Mouse (Mus musculus): ENCODE measurements around the gene Camk2n1. TPM values are rescaled to one million over a fixed set of nuclear protein-coding genes. Genes with fewer than 3 reads are reported as not detected.
A peak's percentile ranks its signal among the peaks of the same experiment; 100 is the strongest.

Camk2n1 gene
- polyA plus RNA-seq, 1 experiment from 2014 or later: 6.1 TPM

DNA sequence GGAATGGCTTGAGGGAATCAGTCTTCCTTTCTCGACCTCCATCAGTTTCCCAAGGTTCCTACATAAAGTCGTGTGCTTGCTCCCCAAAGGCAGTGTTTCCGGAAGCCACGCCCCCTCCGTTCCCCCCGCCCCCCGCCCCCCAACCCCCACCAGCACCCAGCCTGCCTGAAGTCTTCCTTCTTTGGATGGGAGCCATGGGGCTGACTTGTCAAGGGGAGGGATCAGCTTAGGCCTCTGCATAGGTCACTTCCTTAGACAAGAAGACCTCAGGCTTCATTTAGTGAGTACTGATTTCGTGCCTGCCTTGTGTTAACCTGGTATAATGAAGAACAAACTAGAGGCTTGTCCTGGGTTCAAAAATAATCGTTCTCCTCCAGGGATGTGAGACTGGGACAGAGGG, 6.8 kb downstream of the Camk2n1 start:
- peaks cover 45% of the 10 kb centered on the region for H3K4me1 ChIP-seq (ENCODE audit: control insufficient read depth, insufficient read depth, low read length)
- H3K27me3 ChIP-seq (ENCODE audit: control insufficient read depth, insufficient read depth, low read length): peaks cover 2% of the 10 kb centered on the region; the same call in 1 of the 2 replicates
- no peak overlapping the region for H3K27ac ChIP-seq (ENCODE audit: low read depth, low read length)
- no peak overlapping the region for H3K4me2 ChIP-seq
- ATAC-seq (ENCODE audit: low FRiP score) (no peak), DNase-seq (ENCODE audit: low spot score, missing footprints) (no peak)
- WGBS: 33% methylated on average over 9 of the region's 9 CpGs
- no peaks in the 10 kb centered on the region for H3K36me3 ChIP-seq (ENCODE audit: control insufficient read depth, insufficient read depth, low read length)
- no peak overlapping the region for H3K9ac ChIP-seq (ENCODE audit: low read length)
- no peaks in the 10 kb centered on the region for H3K9me3 ChIP-seq (ENCODE audit: control insufficient read depth, low read length)
- no peak overlapping the region for H3K4me3 ChIP-seq (ENCODE audit: low read depth, low read length)

DNA sequence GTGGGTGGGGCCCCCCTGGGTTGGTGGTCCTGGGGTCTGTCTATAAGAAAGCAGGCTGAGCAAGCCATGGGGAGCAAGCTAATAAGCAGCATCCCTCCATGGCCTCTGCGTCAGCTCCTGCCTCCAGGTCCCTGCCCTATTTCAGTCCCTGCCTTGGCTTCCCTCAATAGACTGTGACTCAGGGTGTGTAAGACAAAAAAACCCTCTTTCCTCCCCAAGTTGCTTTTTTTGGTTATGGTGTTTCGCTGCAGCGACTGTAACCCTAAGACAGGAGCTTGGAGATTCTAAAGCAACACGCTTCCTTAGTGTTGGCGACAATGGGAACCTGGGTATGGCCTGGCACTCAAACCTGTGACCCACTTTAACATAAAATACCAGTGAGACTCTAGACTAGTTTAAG, 7.4 kb downstream of the Camk2n1 start:
- no peak overlapping the region for H3K9ac ChIP-seq (ENCODE audit: low read length)
- no peak overlapping the region for H3K27ac ChIP-seq (ENCODE audit: low read depth, low read length)
- no peaks in the 10 kb centered on the region for H3K9me3 ChIP-seq (ENCODE audit: control insufficient read depth, low read length)
- ATAC-seq (ENCODE audit: low FRiP score): no peak
- H3K4me2 ChIP-seq: no peak overlapping the region
- no peak overlapping the region for H3K4me3 ChIP-seq (ENCODE audit: low read depth, low read length)
- H3K27me3 ChIP-seq (ENCODE audit: control insufficient read depth, insufficient read depth, low read length): peaks cover 2% of the 10 kb centered on the region; the same call in 1 of the 2 replicates
- H3K36me3 ChIP-seq (ENCODE audit: control insufficient read depth, insufficient read depth, low read length): no peaks in the 10 kb centered on the region
- DNase-seq (ENCODE audit: low spot score, missing footprints): peak; percentile 35
- H3K4me1 ChIP-seq (ENCODE audit: control insufficient read depth, insufficient read depth, low read length): peaks cover 40% of the 10 kb centered on the region
- 97% methylated on average over 5 of the region's 5 CpGs for WGBS

DNA sequence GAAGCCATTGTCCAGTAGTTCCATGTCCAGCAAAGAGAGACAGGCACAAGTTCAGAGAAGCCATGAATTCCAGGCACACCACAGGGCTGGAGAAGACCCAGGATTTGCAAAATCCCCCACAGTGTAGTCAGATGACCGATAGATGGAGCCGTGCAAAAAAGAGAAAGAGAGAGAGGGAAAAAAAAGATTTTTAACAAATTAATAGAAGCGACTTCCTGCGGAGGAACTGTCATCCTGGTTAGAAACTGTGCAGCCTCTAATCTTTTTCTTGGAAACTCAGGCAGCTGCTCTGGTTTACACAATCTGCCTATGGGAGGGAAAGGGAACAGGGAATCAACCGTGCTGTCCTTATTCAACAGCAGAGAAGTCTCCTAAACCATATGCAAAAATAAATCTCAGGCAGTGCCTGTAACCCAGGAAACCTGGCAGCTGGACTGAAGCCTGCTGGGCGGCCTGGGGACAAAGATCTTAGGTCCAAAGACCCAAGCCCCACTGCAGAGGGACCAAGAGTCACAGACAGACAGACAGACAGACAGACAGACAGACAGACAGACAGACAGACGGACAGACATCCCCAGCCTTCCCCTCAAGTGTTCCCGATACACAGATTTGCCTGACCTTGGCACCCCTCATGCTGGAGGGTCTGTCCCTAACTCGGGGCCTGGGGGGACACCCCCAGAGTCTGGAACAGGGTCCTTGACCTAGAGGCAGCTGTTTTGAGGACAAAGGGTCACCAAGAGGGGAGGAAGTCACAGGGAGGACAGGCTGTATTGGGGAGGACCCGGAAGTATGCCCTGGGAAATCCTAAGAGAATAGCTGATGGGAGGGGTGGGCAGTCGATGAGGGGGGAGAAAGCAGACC, 9.1 kb downstream of the Camk2n1 start:
- H3K4me3 ChIP-seq (ENCODE audit: low read depth, low read length): no peak overlapping the region
- peaks cover 2% of the 10 kb centered on the region; the same call in 1 of the 2 replicates for H3K27me3 ChIP-seq (ENCODE audit: control insufficient read depth, insufficient read depth, low read length)
- peak overlapping the region; percentile 94 for H3K27ac ChIP-seq (ENCODE audit: low read depth, low read length)
- peaks cover 37% of the 10 kb centered on the region for H3K4me1 ChIP-seq (ENCODE audit: control insufficient read depth, insufficient read depth, low read length)
- H3K9ac ChIP-seq (ENCODE audit: low read length): peak overlapping the region; percentile 46; the same call in 1 of the 2 replicates
- no peaks in the 10 kb centered on the region for H3K36me3 ChIP-seq (ENCODE audit: control insufficient read depth, insufficient read depth, low read length)
- H3K9me3 ChIP-seq (ENCODE audit: control insufficient read depth, low read length): no peaks in the 10 kb centered on the region
- peak; percentile 92 for DNase-seq (ENCODE audit: low spot score, missing footprints)
- 4% methylated on average over 11 of the region's 11 CpGs for WGBS
- peak; percentile 54 for ATAC-seq (ENCODE audit: low FRiP score)
- H3K4me2 ChIP-seq: peak overlapping the region; percentile 32

DNA sequence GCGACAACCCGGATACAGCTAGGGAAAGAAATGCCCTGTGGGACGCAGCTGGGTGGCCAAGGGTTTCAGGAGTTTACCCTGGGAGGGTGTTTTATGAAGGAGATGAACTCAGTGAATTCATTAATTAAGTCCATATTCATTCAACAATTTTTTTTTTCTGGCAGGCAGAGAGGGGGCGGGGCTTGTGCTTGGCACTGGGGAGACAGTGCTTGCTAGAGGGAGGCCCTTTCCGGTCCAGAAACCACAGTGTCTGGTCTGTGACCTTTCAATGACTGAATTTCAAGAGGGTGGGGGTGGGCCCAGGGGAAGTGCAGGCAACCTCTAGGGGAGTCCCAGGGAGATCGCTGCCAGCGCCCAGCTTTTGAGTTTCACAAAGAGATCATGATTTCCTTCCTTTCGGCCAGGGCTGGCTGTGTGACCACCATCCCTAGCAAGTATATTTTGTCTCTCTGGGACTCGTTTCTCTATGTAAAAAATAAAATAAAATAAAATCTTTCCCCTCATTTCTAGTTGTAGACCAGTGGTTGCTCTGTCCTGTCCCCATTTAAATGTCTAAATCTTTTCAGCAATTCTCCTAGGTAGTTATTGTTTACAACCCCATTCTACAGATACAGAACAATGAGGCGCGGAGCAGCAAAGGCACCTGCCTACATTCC, 9.8 kb downstream of the Camk2n1 start:
- Histone ChIP-seq H3K36me3 (ENCODE audit: control insufficient read depth, insufficient read depth, low read length) (no peaks in the 10 kb centered on the region), H3K4me2 (peak overlapping the region; percentile 32), H3K4me3 (ENCODE audit: low read depth, low read length) (no peak overlapping the region), H3K27me3 (ENCODE audit: control insufficient read depth, insufficient read depth, low read length) (peaks cover 2% of the 10 kb centered on the region; the same call in 1 of the 2 replicates), H3K9ac (ENCODE audit: low read length) (peak overlapping the region; percentile 46; the same call in 1 of the 2 replicates), H3K4me1 (ENCODE audit: control insufficient read depth, insufficient read depth, low read length) (peaks cover 34% of the 10 kb centered on the region), H3K27ac (ENCODE audit: low read depth, low read length) (peak overlapping the region; percentile 94), H3K9me3 (ENCODE audit: control insufficient read depth, low read length) (no peaks in the 10 kb centered on the region)
- DNase-seq (ENCODE audit: low spot score, missing footprints): peak; percentile 94
- ATAC-seq (ENCODE audit: low FRiP score): peak; percentile 64; the same call in 1 of the 2 replicates
- WGBS: 5% methylated on average over 11 of the region's 11 CpGs

DNA sequence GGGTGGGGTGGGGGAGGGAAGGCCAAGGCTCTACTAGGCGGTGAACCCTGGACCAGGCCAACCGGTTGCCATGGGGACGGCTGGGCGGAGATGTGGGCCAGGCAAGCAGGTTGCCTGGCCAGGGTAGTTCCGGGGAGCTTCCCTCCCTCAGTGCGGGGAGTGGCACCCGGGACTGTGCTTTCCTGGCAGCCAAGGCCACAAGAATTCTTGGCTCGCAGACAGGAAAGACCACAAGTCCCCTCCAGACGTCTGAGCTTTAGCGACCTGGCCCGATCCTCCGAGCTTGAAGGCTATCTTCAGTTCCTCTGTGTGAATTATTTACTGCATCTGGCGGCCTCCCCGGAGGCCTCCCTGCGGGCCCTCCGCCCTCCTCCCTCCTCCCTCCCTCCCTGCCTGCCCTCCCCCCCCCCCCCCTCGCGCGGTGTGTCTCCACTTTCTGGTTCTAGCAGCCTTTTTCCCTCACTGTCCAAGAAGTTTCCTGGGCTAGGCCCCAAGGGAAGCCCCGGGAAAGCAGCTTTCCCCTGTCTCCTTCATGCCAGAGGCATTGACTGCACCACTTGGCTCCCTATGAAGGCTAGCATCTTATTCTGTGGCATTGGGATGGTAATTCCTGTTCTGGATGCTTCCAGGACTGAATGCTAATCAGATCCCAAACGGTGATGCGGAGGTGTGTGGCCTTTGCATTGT, 10.7 kb downstream of the Camk2n1 start:
- ATAC-seq (ENCODE audit: low FRiP score) (peak; percentile 77), DNase-seq (ENCODE audit: low spot score, missing footprints) (peak; percentile 97)
- H3K36me3 ChIP-seq (ENCODE audit: control insufficient read depth, insufficient read depth, low read length): no peaks in the 10 kb centered on the region
- no peaks in the 10 kb centered on the region for H3K9me3 ChIP-seq (ENCODE audit: control insufficient read depth, low read length)
- H3K4me3 ChIP-seq (ENCODE audit: low read depth, low read length): no peak overlapping the region
- peak overlapping the region; percentile 32 for H3K4me2 ChIP-seq
- peaks cover 31% of the 10 kb centered on the region for H3K4me1 ChIP-seq (ENCODE audit: control insufficient read depth, insufficient read depth, low read length)
- 0 out of 2 replicates have a peak overlapping the region, but pooled peaks have one; percentile 22 for H3K9ac ChIP-seq (ENCODE audit: low read length)
- 1% methylated on average over 19 of the region's 22 CpGs for WGBS
- peaks cover 2% of the 10 kb centered on the region; the same call in 1 of the 2 replicates for H3K27me3 ChIP-seq (ENCODE audit: control insufficient read depth, insufficient read depth, low read length)
- peak overlapping the region; percentile 94 for H3K27ac ChIP-seq (ENCODE audit: low read depth, low read length)

DNA sequence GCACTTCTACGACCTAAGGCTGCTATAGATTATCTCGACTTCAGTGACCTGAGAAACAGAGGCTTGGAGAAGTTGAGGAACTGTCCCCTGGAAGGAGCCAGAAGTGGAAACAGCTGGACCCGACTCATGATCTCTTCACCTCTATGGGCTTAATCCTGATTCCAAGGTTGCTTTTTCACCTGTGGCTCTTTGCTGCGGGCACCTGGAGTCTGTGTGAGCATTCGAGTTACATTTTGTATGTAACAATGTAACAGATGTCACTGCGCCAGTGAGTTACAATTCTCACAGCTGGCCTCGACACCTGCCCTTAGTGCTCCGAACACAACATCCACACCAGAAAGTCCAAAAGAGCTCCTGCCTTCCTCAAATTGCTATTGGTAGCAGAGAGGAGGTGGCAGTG, 11.3 kb downstream of the Camk2n1 start:
- Histone ChIP-seq H3K36me3 (ENCODE audit: control insufficient read depth, insufficient read depth, low read length) (no peaks in the 10 kb centered on the region), H3K9me3 (ENCODE audit: control insufficient read depth, low read length) (no peaks in the 10 kb centered on the region), H3K27me3 (ENCODE audit: control insufficient read depth, insufficient read depth, low read length) (peaks cover 2% of the 10 kb centered on the region; the same call in 1 of the 2 replicates), H3K4me2 (no peak overlapping the region), H3K4me3 (ENCODE audit: low read depth, low read length) (no peak overlapping the region), H3K4me1 (ENCODE audit: control insufficient read depth, insufficient read depth, low read length) (peaks cover 28% of the 10 kb centered on the region), H3K27ac (ENCODE audit: low read depth, low read length) (peak overlapping the region; percentile 94; the same call in 1 of the 2 replicates), H3K9ac (ENCODE audit: low read length) (0 out of 2 replicates have a peak overlapping the region, but pooled peaks have one; percentile 22)
- ATAC-seq (ENCODE audit: low FRiP score) (no peak), DNase-seq (ENCODE audit: low spot score, missing footprints) (peak; percentile 82)
- 32% methylated on average over 8 of the region's 8 CpGs for WGBS

DNA sequence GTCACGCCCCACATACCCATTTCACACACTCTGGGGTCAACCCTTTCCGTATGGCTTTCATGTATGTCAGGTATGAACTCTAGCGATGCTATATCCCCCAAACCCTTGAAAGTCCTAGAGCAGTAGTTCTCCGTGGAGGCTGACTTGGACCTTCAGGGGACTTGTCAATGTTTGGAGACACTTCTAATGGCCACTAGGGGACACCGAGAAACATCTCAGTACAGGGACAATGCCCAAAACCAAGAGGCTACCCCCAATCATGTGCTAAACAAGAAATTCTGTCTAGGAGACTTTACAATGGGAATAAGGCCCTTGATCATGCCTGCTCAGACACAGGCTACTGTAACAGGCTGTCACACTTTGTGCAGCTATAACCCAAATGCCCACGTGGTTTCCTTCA, 12.6 kb downstream of the Camk2n1 start:
- ATAC-seq (ENCODE audit: low FRiP score): no peak
- peak; percentile 49 for DNase-seq (ENCODE audit: low spot score, missing footprints)
- H3K36me3 ChIP-seq (ENCODE audit: control insufficient read depth, insufficient read depth, low read length): no peaks in the 10 kb centered on the region
- no peak overlapping the region for H3K4me3 ChIP-seq (ENCODE audit: low read depth, low read length)
- H3K9ac ChIP-seq (ENCODE audit: low read length): no peak overlapping the region
- peaks cover 28% of the 10 kb centered on the region for H3K4me1 ChIP-seq (ENCODE audit: control insufficient read depth, insufficient read depth, low read length)
- H3K27me3 ChIP-seq (ENCODE audit: control insufficient read depth, insufficient read depth, low read length): peaks cover 2% of the 10 kb centered on the region; the same call in 1 of the 2 replicates
- H3K9me3 ChIP-seq (ENCODE audit: control insufficient read depth, low read length): no peaks in the 10 kb centered on the region
- H3K27ac ChIP-seq (ENCODE audit: low read depth, low read length): no peak overlapping the region
- 69% methylated on average over 6 of the region's 6 CpGs for WGBS
- H3K4me2 ChIP-seq: no peak overlapping the region

DNA sequence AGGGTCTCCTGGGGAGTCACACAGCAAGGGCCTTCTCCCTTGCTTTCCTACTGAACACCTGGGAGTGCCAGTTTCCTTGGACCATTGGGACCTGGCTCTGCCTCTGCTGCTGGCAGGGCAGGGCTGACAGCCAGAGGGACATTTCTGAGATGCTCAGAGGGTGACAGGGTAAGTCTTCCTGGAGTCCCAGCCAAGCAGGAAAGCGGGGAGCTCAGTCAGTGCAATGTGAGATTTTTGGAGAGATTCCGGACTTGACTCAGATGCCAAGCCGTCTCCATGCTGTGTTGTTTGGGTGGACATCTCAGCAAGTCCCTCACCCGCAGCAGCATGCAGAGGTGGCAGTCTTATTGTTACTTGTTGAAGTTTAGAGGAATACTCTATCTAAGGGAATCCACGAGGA, 13.3 kb downstream of the Camk2n1 start:
- Histone ChIP-seq H3K4me2 (no peak overlapping the region), H3K27me3 (ENCODE audit: control insufficient read depth, insufficient read depth, low read length) (peaks cover 2% of the 10 kb centered on the region; the same call in 1 of the 2 replicates), H3K9ac (ENCODE audit: low read length) (no peak overlapping the region), H3K9me3 (ENCODE audit: control insufficient read depth, low read length) (no peaks in the 10 kb centered on the region), H3K4me3 (ENCODE audit: low read depth, low read length) (no peak overlapping the region), H3K4me1 (ENCODE audit: control insufficient read depth, insufficient read depth, low read length) (peaks cover 28% of the 10 kb centered on the region), H3K36me3 (ENCODE audit: control insufficient read depth, insufficient read depth, low read length) (no peaks in the 10 kb centered on the region), H3K27ac (ENCODE audit: low read depth, low read length) (no peak overlapping the region)
- whole genome bisulfite sequencing: 81% methylated on average over 5 of the region's 5 CpGs
- ATAC-seq (ENCODE audit: low FRiP score) (no peak), DNase-seq (ENCODE audit: low spot score, missing footprints) (peak; percentile 56)
